Mouse (Mus musculus): Measurements from ENCODE around the gene Cd80.
A peak's percentile ranks its signal among the peaks of the same experiment; 100 is the strongest.

GRCm38 (mm10) chr16:38452442-38453202 lies 2.7 kb upstream of the Cd80 start, which contains the start of gene Adprh:
- TF ChIP-seq POLR2A (IDR thresholded peaks at IDR 0.05; ENCODE audit: low read depth, low read length) = peak; percentile 77
- TF ChIP-seq CTCF (IDR thresholded peaks at IDR 0.05; ENCODE audit: extremely low read depth, insufficient read length, insufficient replicate concordance, low read depth, low read length) = no peak

All from small intestine, adult 2 months (tissue).